Mouse (Mus musculus): ENCODE data around the gene Rfx2. TPM values are rescaled to one million over a fixed set of nuclear protein-coding genes. Genes with fewer than 3 reads are reported as not detected.

Gene Rfx2
- polyA plus RNA-seq, 1 experiment, result 4.4 TPM

DNA sequence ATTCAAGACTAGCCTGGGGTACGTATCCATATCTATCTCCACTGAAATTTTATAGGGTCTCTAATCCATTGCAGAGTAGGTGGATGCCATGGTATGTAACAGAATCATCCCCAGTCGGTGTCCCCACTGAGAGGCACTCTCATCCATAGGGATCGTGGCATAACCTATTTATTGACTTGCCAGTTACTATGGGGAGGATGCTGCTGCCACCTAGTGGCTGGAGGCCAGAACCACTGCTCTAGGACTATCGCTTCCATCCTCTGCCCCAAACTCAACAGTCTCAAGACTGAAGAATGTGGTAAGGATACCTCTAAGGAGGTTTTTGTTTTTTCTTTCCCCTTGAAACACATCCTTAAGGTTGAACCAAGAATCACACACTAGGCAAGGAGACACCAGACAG is 27.4 kb upstream of the Rfx2 start:
- no peak overlapping the region for H3K4me3 ChIP-seq
- no peak overlapping the region for H3K4me2 ChIP-seq (ENCODE audit: low read depth)
- no peak overlapping the region for H3ac ChIP-seq (ENCODE audit: control insufficient read depth, insufficient read length)
- no peaks in the 10 kb centered on the region for H3K36me3 ChIP-seq (ENCODE audit: control insufficient read depth, insufficient read depth)
- H3K27me3 ChIP-seq (ENCODE audit: control insufficient read depth, insufficient read depth, insufficient read length), result no peaks in the 10 kb centered on the region
- no peaks in the 10 kb centered on the region for H3K79me2 ChIP-seq (ENCODE audit: control insufficient read depth, insufficient read depth)
- no peak for TF ChIP-seq POLR2AphosphoS2 (IDR thresholded peaks at IDR 0.05; ENCODE audit: insufficient read length, low read depth)
- TF ChIP-seq MAX (IDR thresholded peaks at IDR 0.05; ENCODE audit: low read depth), result no peak
- no peak for TF ChIP-seq MYOG (IDR thresholded peaks at IDR 0.05; ENCODE audit: control insufficient read depth in 1 of 3, insufficient read depth in 1 of 3, insufficient read length in 2 of 3, low read depth in 2 of 3)
- TF ChIP-seq SRF (IDR thresholded peaks at IDR 0.05; ENCODE audit: control insufficient read depth, insufficient read length, low read depth), result no peak
- no peak for TF ChIP-seq TCF12 (IDR thresholded peaks at IDR 0.05; ENCODE audit: insufficient read depth, poor library complexity, severe bottlenecking)
- TF ChIP-seq USF1 (IDR thresholded peaks at IDR 0.05; ENCODE audit: low read depth), result no peak
- no peak for TF ChIP-seq TCF3 (IDR thresholded peaks at IDR 0.05; ENCODE audit: insufficient read length, low read depth)
- TF ChIP-seq MYOD1 (IDR thresholded peaks at IDR 0.05; ENCODE audit: control insufficient read depth in 1 of 3, insufficient read length in 2 of 3, low read depth in 2 of 3), result no peak
- TF ChIP-seq E2F4 (IDR thresholded peaks at IDR 0.05; ENCODE audit: insufficient read depth), result no peak
- TF ChIP-seq REST (IDR thresholded peaks at IDR 0.05; ENCODE audit: insufficient read depth, insufficient read length), result no peak
- no peak for TF ChIP-seq CEBPB (IDR thresholded peaks at IDR 0.05; ENCODE audit: insufficient read depth, poor library complexity, severe bottlenecking)
- no peak for TF ChIP-seq POLR2A (IDR thresholded peaks at IDR 0.05; ENCODE audit: insufficient read length, low read depth)

DNA sequence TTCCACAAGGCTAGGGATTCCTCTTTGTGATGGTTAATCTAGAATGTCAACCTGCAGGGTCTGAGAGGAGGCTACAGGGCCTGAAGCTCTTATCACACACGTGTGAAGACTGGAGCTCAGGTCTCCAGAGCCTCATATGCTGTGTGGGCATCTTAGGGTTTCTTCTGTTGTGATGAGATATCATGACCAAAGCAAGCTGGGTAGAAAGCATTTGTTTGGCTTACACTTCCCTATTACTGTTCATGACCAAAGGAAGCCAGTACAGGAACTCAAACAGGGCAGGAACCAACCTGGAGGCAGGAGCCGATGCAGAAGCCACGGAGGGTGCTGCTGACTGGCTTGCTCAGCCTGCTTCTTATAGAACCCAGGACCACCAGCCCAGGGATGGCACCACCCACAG is 24.6 kb upstream of the Rfx2 start:
- Histone ChIP-seq H3K4me2 (ENCODE audit: low read depth) (no peak overlapping the region), H3K79me2 (ENCODE audit: control insufficient read depth, insufficient read depth) (no peaks in the 10 kb centered on the region), H3ac (ENCODE audit: control insufficient read depth, insufficient read length) (no peak overlapping the region), H3K36me3 (ENCODE audit: control insufficient read depth, insufficient read depth) (no peaks in the 10 kb centered on the region), H3K27me3 (ENCODE audit: control insufficient read depth, insufficient read depth, insufficient read length) (no peaks in the 10 kb centered on the region), H3K4me3 (no peak overlapping the region)
- TF ChIP-seq CEBPB (IDR thresholded peaks at IDR 0.05; ENCODE audit: insufficient read depth, poor library complexity, severe bottlenecking), result no peak
- no peak for TF ChIP-seq POLR2AphosphoS2 (IDR thresholded peaks at IDR 0.05; ENCODE audit: insufficient read length, low read depth)
- TF ChIP-seq USF1 (IDR thresholded peaks at IDR 0.05; ENCODE audit: low read depth), result no peak
- TF ChIP-seq POLR2A (IDR thresholded peaks at IDR 0.05; ENCODE audit: insufficient read length, low read depth), result no peak
- TF ChIP-seq E2F4 (IDR thresholded peaks at IDR 0.05; ENCODE audit: insufficient read depth), result no peak
- no peak for TF ChIP-seq MYOG (IDR thresholded peaks at IDR 0.05; ENCODE audit: control insufficient read depth in 1 of 3, insufficient read depth in 1 of 3, insufficient read length in 2 of 3, low read depth in 2 of 3)
- no peak for TF ChIP-seq TCF3 (IDR thresholded peaks at IDR 0.05; ENCODE audit: insufficient read length, low read depth)

GRCm38 (mm10) chr17:56851167-56851566 is 20.4 kb upstream of the Rfx2 start:
- Histone ChIP-seq H3K36me3 (ENCODE audit: control insufficient read depth, insufficient read depth) (no peaks in the 10 kb centered on the region), H3K4me2 (ENCODE audit: low read depth) (no peak overlapping the region), H3K4me3 (no peak overlapping the region), H3ac (ENCODE audit: control insufficient read depth, insufficient read length) (no peak overlapping the region), H3K27me3 (ENCODE audit: control insufficient read depth, insufficient read depth, insufficient read length) (peaks cover 25% of the 10 kb centered on the region), H3K79me2 (ENCODE audit: control insufficient read depth, insufficient read depth) (no peaks in the 10 kb centered on the region)
- no peak for TF ChIP-seq MYOG (IDR thresholded peaks at IDR 0.05; ENCODE audit: control insufficient read depth in 1 of 3, insufficient read depth in 1 of 3, insufficient read length in 2 of 3, low read depth in 2 of 3)
- TF ChIP-seq REST (IDR thresholded peaks at IDR 0.05; ENCODE audit: insufficient read depth, insufficient read length), result no peak
- TF ChIP-seq E2F4 (IDR thresholded peaks at IDR 0.05; ENCODE audit: insufficient read depth), result no peak
- TF ChIP-seq MYOD1 (IDR thresholded peaks at IDR 0.05; ENCODE audit: control insufficient read depth in 1 of 3, insufficient read length in 2 of 3, low read depth in 2 of 3), result no peak
- no peak for TF ChIP-seq POLR2A (IDR thresholded peaks at IDR 0.05; ENCODE audit: insufficient read length, low read depth)
- TF ChIP-seq CEBPB (IDR thresholded peaks at IDR 0.05; ENCODE audit: insufficient read depth, poor library complexity, severe bottlenecking), result no peak
- no peak for TF ChIP-seq TCF12 (IDR thresholded peaks at IDR 0.05; ENCODE audit: insufficient read depth, poor library complexity, severe bottlenecking)
- no peak for TF ChIP-seq USF1 (IDR thresholded peaks at IDR 0.05; ENCODE audit: low read depth)
- TF ChIP-seq TCF3 (IDR thresholded peaks at IDR 0.05; ENCODE audit: insufficient read length, low read depth), result no peak
- no peak for TF ChIP-seq POLR2AphosphoS2 (IDR thresholded peaks at IDR 0.05; ENCODE audit: insufficient read length, low read depth)
- no peak for TF ChIP-seq SRF (IDR thresholded peaks at IDR 0.05; ENCODE audit: control insufficient read depth, insufficient read length, low read depth)
- no peak for TF ChIP-seq MAX (IDR thresholded peaks at IDR 0.05; ENCODE audit: low read depth)

DNA sequence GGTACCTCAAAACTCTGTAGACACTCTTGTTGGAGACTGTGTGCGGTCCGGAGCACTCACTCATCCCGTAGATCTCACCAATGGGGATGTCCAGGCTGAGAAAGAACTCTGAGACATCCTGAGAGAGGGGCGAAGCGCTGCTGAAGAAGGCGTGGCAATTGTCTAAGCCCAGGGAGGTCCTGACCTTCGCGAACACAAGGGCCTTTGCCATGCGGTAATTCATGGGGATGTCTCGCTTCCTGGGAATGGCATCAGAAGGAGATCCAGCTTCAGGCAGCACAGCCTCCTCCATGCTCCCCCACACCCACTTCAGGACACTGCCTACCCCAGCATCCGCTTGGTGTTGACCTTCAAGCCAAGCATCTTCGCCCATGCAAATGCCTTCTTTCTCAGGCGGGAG is 18.9 kb upstream of the Rfx2 start:
- Histone ChIP-seq H3K79me2 (ENCODE audit: control insufficient read depth, insufficient read depth) (no peaks in the 10 kb centered on the region), H3ac (ENCODE audit: control insufficient read depth, insufficient read length) (no peak overlapping the region), H3K4me2 (ENCODE audit: low read depth) (no peak overlapping the region), H3K36me3 (ENCODE audit: control insufficient read depth, insufficient read depth) (no peaks in the 10 kb centered on the region), H3K4me3 (no peak overlapping the region), H3K27me3 (ENCODE audit: control insufficient read depth, insufficient read depth, insufficient read length) (peaks cover 32% of the 10 kb centered on the region)
- no peak for TF ChIP-seq MYOG (IDR thresholded peaks at IDR 0.05; ENCODE audit: control insufficient read depth in 1 of 3, insufficient read depth in 1 of 3, insufficient read length in 2 of 3, low read depth in 2 of 3)
- TF ChIP-seq USF1 (IDR thresholded peaks at IDR 0.05; ENCODE audit: low read depth), result no peak
- TF ChIP-seq POLR2A (IDR thresholded peaks at IDR 0.05; ENCODE audit: insufficient read length, low read depth), result no peak
- no peak for TF ChIP-seq POLR2AphosphoS2 (IDR thresholded peaks at IDR 0.05; ENCODE audit: insufficient read length, low read depth)
- no peak for TF ChIP-seq CEBPB (IDR thresholded peaks at IDR 0.05; ENCODE audit: insufficient read depth, poor library complexity, severe bottlenecking)
- TF ChIP-seq SRF (IDR thresholded peaks at IDR 0.05; ENCODE audit: control insufficient read depth, insufficient read length, low read depth), result no peak
- no peak for TF ChIP-seq MYOD1 (IDR thresholded peaks at IDR 0.05; ENCODE audit: control insufficient read depth in 1 of 3, insufficient read length in 2 of 3, low read depth in 2 of 3)
- no peak for TF ChIP-seq TCF12 (IDR thresholded peaks at IDR 0.05; ENCODE audit: insufficient read depth, poor library complexity, severe bottlenecking)
- no peak for TF ChIP-seq REST (IDR thresholded peaks at IDR 0.05; ENCODE audit: insufficient read depth, insufficient read length)
- TF ChIP-seq E2F4 (IDR thresholded peaks at IDR 0.05; ENCODE audit: insufficient read depth), result no peak
- TF ChIP-seq MAX (IDR thresholded peaks at IDR 0.05; ENCODE audit: low read depth), result no peak
- no peak for TF ChIP-seq TCF3 (IDR thresholded peaks at IDR 0.05; ENCODE audit: insufficient read length, low read depth)

All from myocyte (in vitro differentiated cells).